Mouse (Mus musculus): ENCODE measurements at regions not wholly inside any gene's neighbourhood (a gene's known extent, or its start where the extent isn't known, plus 50 kb on each side); places are given as distances from the start of the nearest gene placed in this dataset.

DNA sequence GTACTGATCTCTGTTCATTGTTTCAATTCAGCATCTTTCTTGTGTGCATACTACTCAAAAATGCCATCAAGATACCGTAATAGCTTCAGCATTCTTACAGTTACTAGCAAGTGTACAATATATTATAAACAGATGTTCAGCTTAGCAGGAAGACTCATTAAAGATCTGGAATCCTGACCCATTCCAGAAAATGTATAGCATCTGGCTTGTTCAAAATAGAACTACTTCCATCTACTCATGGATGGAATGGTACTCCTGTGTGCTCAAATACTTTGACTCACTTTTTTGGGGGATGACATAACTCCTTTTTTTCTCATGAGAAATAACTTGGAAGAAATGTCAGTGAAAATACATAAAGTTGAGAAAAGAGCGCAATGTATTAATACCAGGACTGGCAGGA is 291.2 kb upstream of the Manea start:
- no peak for ATAC-seq (ENCODE audit: insufficient number of reproducible peaks, low FRiP score, low TSS enrichment)

DNA sequence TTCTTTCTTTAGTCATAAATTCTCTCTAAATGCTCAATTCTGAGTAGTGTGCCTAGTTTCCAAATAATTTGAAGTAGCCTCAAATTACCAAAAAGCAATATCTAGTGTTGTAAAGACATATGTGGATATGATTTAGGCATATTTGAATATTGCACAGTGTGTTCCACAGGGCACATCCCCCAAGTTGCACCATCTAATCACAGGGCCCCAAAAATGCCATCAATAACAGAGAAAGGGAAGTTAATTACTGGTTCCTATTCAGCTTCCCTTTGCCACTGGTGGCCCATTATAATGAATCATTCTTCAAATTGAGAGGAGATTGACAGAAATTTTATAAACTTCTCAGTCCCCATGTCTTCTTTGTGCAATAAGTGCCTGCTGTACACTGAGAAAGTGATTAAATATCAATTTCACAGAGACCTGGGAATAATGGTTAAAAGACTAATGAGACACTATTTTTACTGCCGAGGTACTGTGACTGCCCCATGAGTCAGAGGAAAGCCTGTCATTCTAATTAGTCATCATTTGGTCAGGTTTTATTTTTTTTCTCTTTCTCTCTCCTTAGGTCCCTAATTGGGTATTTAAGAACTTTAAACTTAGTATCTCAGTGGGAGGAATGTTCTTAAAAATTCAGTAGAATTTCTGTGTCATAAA is 284.0 kb upstream of the Manea start:
- ATAC-seq (ENCODE audit: insufficient number of reproducible peaks, low FRiP score, low TSS enrichment), result no peak

DNA sequence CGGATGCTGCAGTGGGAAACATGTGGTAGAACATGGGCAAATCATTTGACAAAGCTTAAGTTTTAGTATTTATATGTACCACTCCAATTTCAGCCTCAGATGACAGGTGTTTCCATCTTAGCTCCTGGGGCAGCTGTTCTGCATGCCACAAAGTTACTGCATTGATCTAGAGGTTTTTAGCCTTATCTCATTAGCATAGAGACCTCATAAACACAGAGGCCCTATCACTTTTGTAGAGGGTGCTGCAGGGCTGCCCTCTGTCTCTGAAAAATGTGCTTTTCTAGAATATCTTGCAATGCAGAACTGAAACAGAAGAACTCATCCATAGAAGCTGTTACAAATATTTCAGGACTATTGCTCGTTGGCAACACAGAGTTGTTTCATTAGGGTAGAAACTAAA is 283.0 kb upstream of the Manea start:
- no peak for ATAC-seq (ENCODE audit: insufficient number of reproducible peaks, low FRiP score, low TSS enrichment)

DNA sequence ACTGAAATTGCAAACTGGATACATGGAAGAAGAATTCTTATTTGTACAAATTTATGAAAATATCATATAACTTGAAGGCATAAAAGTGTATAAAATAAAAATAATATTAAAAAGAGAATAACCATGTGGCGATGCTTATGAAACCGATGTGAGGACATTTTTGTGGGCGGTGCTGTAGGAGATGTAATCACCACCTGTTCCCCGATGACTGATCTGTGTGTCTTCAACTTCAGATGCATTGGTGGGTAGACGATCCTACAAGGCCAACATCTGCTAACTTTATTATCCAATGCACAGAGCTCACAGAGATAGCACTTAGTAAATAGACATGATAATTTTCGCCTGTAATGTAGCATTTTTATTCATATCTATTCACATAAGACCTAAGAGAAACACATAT is 281.1 kb upstream of the Manea start:
- no peak for ATAC-seq (ENCODE audit: insufficient number of reproducible peaks, low FRiP score, low TSS enrichment)

DNA sequence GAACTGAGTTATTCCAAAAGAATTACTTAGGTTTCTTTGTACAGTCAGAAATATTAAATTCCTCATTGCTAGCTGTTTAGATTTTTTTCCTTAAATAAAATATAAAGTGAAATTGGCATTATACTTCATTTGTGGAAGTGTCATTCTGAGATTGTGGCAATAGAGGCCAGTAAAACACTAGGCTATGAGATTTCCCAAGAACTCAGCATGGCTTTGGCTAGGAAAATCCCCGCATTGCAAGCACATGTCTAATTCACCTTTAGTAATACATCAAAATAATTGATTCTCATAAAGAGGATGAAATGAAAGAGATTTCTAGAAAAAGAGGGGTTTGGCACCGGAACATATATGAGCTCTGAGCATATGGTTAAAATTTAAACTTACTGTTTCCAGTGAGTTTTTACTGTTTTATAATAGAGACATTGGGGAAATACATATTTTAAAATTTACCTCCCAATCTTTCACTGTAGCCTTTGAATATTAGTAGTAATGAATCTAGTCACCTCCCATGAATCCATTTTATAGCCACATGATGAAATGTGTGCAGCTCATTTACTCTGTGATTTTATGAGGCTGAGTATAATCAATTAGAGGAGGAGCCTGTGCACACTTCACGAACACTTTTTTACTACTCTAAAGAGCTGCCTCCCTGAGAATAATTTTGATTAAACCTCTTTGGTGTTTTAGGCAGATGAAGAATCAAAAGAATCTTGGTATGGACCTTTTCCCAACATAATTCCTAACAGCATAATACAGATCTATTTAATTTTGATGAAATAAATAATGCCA is 242.6 kb upstream of the Manea start:
- no peak for ATAC-seq (ENCODE audit: insufficient number of reproducible peaks, low FRiP score, low TSS enrichment)

DNA sequence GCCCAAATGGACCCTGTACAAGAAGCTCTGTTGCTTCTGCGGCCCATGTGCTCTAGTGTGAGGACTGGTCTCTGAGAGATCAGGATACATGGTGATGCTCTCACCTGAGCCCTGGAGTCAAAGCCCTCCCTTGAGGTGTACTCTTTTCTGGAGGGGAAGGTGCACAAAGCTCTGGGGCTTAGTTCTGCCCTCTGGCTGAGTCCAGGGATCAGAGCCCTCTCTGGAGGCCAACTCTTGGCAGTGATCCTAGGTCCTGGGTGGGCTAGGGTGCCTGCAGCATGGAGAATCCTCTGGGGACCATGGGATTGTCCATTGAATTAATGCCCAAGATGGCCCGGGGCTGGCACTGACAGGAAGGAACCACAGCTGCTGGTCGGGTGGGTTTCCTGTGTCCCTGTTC is 209.0 kb upstream of the Manea start:
- no peak for ATAC-seq (ENCODE audit: insufficient number of reproducible peaks, low FRiP score, low TSS enrichment)

DNA sequence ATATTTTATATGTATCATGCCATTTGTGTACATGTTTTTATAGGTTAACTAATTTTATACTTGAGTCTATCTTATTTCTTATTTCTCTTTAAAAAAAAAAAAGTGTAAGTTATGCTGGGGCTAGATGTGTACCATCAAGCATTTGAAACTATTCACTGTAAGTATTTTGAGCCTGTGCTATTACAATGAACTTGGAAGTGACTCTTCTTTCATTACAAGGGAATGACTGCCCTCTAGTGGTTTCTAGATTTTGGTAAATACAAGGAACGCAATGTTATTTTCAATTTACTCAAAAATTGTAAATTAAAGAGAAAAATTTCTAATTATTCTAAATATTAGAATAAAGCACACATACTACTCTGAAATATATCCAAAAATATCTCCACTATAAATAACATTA is 197.1 kb upstream of the Manea start:
- peak; percentile 58; the same call in 1 of the 2 replicates for ATAC-seq (ENCODE audit: insufficient number of reproducible peaks, low FRiP score, low TSS enrichment)

DNA sequence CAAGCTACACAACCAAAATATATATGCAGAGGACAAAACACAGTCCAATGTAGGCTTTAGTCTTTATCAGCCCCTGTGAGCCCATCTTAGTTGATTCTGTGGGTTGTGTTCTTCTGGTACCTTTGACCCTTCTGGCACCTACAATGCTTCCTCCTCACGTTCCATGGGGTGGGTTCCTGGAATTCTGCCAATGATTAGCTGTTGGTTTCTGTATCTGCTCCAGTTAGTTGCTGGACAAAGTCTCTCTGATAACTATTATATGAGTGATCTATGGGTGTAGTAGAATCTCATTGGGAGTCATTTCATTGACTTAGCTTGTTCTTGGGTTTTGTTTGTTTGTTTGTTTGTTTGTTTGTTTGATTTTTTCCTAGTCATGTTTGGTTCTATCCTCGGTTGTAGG is 195.8 kb upstream of the Manea start:
- no peak for ATAC-seq (ENCODE audit: insufficient number of reproducible peaks, low FRiP score, low TSS enrichment)

DNA sequence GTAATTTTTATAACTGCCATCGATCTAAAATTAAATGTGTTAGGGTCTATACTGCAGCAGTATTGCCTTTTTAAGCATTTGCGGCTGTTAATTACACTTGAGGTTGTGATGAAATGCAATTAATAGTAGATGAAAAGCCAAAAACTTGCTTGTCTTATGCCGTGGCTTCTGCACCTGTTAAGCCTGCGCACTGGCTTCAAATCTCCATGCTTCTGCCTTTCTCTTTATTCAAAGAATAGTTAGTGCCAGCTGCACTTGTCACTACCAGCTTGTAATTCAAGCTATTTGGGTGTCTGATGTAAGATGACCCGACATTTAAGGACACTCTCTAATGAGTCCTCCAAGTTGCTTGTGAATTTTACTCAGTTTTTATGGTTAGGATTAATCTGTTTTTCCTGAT is 161.3 kb upstream of the Manea start:
- ATAC-seq (ENCODE audit: insufficient number of reproducible peaks, low FRiP score, low TSS enrichment), result no peak

DNA sequence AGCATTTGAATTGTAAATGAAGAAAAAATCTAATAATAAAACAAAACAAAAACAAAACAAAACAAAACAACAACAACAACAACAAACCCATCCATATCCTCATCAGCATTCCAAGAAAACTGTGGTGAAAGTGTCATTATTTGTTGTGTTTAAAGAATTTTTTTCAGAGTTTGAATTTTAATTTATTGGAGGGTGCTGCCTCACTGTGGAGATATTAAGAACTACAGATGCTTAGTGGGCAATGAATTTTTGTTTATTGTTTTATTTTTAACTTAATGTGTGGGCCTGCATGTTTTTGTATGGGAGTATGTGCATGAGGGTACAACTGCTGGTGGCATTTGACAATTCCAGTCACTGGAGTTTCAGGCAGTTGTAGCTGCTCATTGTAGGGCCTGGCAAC is 147.6 kb upstream of the Manea start:
- ATAC-seq (ENCODE audit: insufficient number of reproducible peaks, low FRiP score, low TSS enrichment), result no peak

DNA sequence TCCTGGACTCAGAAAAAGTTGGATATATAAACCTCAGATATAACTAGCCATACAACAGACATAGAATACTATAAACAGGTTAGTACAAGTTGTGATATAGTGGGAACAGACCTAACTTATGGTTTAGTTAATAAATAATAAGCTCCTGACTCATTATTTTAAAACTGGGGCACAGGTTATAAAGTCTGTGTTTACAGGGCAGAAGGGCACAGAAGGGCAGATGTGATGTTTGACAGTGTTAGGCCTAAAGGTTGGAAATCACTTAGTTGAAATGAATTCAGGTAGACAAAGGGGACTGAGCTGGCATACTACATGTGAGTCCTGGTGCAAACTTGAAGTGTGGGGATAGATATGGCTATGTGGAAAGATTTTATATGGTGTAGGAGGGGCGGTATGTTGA is 128.2 kb upstream of the Manea start:
- no peak for ATAC-seq (ENCODE audit: insufficient number of reproducible peaks, low FRiP score, low TSS enrichment)

DNA sequence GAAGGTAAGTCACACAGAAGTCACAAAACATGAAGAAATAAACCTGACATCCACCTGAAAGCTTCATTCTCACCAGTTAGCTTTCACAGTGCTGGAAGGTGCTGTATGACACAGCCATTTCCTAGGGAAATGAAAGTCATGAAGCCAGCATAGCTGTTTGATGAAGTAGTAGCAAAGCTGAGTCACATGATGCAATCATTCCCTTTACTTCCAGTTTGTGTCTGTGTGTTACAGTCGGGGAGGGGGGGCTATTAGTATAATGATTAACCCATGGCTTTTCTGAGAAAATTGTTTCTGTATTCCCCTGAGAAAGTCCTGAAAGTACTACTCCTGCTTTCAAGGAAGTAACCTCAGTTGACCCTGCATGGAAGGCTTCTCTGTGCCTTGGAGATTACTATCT is 94.8 kb upstream of the Manea start:
- no peak for ATAC-seq (ENCODE audit: insufficient number of reproducible peaks, low FRiP score, low TSS enrichment)

DNA sequence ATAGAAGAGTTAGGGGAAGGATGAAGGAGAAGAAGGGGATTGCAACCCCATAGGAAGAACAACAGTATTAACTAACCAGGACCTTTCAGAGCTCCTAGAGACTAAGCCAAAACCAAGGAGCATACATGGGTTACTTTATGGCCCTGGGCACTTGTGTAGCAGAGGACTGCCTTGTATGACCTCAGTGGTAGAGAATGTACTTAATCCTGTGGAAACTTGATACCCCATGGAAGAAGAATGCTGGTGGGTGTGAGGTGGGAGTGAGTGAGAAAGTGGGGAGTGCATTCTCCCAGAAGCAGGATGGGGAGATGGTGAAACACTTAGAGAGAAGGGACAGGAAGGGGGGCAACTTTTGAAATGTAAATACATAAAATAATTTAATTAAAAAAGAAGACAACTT is 75.4 kb upstream of the Manea start:
- no peak for ATAC-seq (ENCODE audit: insufficient number of reproducible peaks, low FRiP score, low TSS enrichment)

DNA sequence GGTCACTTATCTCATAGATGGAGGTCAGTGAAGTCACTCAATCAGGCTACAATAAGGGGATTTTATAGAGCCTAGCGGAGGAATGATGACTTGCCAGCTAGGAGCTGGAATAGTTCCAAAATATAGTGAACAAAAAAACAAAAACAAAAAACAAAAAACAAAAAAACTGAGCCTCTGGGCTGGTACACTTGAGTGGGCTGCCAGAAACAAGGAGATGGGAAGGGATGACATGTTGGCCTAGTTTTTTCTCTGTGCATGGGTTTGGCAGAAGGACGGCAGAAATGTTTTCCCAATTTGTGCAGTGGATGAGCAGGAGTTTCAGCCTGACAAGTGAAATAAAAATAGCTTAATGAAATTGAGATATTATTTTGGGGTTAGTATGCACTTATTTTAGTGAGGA is 57.6 kb upstream of the Manea start:
- ATAC-seq (ENCODE audit: insufficient number of reproducible peaks, low FRiP score, low TSS enrichment), result peak; percentile 70

DNA sequence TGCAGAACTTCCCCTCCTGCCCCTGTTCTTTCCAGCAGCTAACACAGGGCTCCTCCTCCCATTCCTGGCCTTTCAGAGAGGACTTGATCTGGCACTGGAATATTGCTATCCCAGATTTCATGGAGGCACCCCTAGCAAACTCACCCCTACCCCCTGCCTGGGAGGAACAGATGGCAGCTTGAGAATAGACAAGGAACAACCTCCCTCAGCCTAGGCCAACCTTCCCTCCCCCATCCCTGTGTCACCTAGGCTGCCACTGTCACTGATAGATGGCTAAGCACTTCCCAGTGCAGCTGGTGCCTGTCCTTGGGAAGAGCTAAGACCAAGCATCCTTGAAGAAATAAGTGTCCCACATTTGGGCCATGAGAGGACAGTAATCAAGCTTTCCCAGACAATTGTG is 55.5 kb upstream of the Manea start:
- ATAC-seq (ENCODE audit: insufficient number of reproducible peaks, low FRiP score, low TSS enrichment), result peak; percentile 100

Data from cerebellum, adult (tissue).